Mouse (Mus musculus): ENCODE measurements around the gene Zfp827.
"Not testable (repeated sequence)": the region's sequence is repeated elsewhere in the genome, so short reads cannot be mapped to it uniquely, and the experiment has no call there.

Zfp827 gene

GRCm38 (mm10) chr8:79111461-79111860, 83.2 kb downstream of the Zfp827 start:
- DNase-seq (ENCODE audit: low spot score in 2 of 2) = no peak

DNA sequence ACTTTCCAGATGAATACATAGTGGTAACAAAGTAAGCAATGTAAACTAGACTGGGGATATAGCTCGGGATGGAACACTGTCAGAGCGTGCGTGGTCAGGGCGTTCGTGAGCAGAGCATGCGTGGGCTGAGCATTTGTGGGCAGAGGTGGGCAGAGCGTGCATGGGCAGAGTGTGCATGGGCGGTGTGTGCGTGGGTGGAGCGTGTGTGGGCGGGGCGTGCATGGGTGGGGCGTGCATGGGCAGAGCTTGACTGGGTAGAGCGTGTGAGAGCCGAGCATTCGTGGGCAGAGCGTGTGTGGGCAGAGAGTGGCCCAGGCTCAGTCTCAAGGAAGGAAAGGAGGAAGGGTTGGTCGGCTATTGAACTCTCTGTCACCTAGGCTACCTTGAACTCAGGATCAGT, 84.2 kb downstream of the Zfp827 start:
- no peak for DNase-seq (ENCODE audit: low spot score in 2 of 2)

GRCm38 (mm10) chr8:79113533-79113932, 85.3 kb downstream of the Zfp827 start:
- DNase-seq (ENCODE audit: low spot score in 2 of 2) = no peak

DNA sequence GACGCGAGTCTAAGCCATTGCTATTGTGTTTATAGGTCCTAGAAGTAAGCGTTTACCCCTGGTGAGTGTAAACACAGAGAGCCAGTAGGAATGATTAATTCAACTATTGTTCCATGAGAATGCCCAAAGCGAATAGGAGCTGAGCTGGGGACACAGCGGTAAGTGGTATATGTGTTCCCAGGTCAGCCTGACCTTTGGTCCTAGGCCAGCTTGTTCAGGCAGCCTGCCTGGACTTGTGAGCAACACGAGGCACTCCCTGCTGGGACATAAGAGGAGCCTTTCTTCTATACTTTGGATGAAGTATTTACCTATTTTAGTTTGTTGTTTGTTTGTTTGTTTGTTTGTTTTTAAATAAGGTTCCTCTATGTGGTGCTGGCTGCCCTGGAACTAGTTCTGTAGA, 86.3 kb downstream of the Zfp827 start:
- DNase-seq (ENCODE audit: low spot score in 2 of 2) = peak in 1 of 2 experiments; percentile 58

DNA sequence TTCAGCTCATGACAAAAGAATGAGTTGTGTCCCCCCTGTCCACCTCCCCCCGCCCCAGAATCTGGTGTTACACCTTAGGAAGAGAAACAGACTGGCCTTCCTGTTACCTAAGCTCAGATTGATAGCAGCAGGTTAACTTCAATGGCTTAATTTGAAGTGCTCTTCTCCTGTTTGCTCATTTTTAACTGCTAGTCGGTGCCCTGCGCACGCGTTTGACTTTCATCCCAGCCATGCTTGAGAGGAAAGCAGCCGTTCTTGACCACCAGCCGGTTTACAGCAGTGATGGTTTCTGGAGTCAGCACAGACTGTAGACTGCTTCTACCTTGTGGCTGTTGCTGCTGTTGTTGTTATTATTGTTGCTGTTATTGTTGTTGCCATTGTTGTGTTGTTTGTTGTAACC, 88.2 kb downstream of the Zfp827 start:
- DNase-seq (ENCODE audit: low spot score in 2 of 2) = no peak

GRCm38 (mm10) chr8:79117711-79118110, 89.5 kb downstream of the Zfp827 start:
- no peak for DNase-seq (ENCODE audit: low spot score in 2 of 2)

- DNase-seq (ENCODE audit: low spot score in 2 of 2) = no peak
These were observed 93.4 kb downstream of the Zfp827 start for GRCm38 (mm10) chr8:79121614-79122013.

DNA sequence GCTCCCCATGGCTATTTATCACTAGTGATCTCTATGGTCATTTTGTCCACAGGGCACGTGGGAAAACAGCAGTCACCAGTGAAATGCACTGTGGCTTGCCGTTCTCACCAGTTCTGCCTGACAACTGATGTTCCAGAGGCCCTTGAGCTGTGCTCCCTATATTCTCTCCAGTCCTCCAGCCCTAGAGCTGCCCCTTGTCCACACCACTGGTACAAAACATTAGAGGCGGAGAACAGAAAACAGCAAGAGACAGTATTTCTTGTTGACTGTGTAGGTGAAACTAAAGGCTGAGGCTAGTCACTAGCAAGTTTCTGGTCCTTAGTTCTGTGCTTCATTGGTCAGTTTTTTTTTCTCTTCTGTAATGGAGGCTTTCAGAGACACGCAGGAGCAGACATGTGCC, 96.0 kb downstream of the Zfp827 start:
- DNase-seq (ENCODE audit: low spot score in 2 of 2) = no peak

DNA sequence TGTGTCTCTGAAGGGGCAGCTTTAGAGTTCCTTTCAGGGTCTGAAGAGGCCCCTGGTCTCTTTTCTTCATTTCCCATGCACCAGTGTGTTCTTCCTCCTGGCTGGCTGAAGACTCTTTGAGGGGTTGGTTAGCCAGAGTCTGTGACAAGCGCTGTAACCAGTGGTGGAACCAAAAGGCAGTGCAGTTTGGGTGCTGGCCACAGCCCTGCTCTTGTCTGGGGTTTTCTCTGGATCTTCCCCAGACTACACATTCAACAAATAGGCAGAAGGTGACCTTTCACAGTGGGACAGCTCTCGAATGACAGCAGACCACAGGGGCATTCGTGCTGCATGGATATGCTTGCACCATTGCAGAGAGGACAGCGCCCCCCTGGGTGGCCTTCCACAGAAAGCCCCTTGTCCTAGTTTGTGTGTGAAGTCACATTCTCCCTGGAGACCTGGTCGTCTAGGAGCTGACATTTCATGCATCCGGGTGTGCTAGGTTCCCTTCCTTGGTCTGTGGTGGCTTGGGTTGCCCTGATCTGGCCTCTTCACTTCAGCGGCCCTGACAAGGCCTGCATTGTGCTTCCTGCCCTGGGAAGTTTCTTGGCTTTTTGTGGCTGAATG, 99.1 kb downstream of the Zfp827 start:
- DNase-seq (ENCODE audit: low spot score in 2 of 2) = no peak

DNA sequence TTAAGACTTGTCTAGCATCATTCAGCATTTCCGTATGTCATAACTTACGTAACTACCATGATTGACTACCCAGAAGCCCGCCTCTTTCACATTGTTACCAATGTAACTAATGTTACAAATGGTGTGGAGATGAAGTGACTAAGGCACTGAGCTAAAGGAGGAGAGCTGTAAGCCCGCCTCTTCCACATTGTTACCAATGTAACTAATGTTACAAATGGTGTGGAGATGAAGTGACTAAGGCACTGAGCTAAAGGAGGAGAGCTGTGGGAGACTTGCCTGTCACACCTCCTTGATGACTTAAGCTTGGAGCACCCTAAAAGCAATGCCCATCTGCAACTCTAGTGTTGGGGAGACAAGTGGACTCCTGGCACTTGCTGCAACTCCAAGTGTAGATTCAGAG, 100.3 kb downstream of the Zfp827 start:
- not testable (repeated sequence) for DNase-seq (ENCODE audit: low spot score in 2 of 2)

DNA sequence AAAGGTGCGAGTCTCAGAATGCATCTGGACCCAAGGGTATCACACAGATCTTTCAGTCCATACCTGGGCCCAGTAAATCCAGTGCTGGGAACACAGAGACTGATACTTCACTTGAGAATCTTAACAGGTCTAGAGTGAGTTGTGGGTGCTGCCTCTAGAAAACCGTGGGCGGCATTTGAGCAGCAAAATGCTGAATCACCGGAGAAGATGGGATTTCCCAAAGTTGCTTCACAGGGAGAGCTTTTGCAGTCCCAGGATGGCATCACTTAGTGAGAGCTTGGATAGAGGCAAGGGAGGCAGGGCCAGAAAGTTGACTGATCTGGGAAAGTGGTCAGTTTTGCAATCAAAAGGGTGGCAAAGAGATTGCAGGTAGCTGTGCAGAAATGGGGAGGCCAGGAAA, 111.4 kb downstream of the Zfp827 start:
- DNase-seq (ENCODE audit: low spot score in 2 of 2) = no peak

DNA sequence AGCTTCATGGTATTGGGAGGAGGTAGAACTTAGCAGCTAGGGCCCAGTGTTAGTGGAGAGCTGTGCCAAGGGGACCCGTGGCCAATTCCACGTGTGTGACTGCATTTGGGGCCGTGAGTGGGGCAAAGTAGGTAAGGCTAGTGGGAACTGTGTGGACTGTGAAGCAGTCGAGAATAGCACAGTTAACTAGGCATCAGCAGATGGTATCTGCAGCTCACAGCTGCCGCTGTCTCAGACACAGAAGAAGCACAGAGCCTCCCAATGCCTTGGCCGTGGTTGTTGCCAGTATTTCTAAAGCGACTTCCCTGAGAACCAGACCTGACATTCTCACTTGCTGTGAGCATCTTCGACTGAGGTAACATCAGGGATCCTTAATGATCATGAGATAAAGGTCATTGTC, 112.7 kb downstream of the Zfp827 start:
- no peak for DNase-seq (ENCODE audit: low spot score in 2 of 2)

DNA sequence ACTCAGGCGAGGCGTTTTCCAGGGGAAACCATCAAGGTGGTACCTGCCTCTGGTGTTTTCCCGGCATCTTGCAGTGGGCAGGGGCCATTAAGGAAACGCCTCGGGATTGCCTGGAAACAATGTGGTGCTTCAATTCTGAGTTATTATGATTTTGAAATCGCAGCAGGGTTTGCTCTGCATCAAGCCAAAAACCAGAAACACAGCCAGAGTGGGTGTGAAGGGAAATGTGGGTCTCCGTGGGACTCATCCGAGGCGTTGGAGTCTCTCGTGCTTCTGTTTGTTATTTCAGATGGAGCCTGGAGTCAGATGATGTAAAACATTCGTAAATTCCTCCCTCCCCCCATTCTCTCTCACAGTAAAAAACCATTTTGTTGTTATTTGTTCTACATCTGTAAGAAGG, 113.4 kb downstream of the Zfp827 start:
- DNase-seq (ENCODE audit: low spot score in 2 of 2) = no peak

DNA sequence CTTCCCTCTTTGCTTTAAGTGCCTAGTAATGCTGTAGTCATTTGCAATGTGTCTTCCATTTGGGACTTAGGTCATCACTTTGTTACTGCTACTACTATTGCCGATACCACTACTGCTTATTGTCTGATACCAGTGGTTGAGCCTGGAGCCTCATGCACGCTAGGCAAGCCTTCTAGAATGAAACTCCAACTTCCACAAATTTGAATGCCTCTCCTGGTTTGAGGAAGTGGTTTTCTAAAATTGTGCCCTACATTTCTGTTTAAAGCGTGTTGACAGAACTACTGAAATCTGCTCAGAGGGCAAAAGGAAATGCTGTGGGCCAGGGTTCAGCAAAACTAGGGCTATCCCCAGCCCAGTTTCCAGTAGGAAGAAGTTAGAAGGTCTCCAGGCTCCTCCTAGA, 115.5 kb downstream of the Zfp827 start:
- DNase-seq (ENCODE audit: low spot score in 2 of 2) = no peak

GRCm38 (mm10) chr8:79145210-79145609, 117.0 kb downstream of the Zfp827 start:
- no peak for DNase-seq (ENCODE audit: low spot score in 2 of 2)

DNA sequence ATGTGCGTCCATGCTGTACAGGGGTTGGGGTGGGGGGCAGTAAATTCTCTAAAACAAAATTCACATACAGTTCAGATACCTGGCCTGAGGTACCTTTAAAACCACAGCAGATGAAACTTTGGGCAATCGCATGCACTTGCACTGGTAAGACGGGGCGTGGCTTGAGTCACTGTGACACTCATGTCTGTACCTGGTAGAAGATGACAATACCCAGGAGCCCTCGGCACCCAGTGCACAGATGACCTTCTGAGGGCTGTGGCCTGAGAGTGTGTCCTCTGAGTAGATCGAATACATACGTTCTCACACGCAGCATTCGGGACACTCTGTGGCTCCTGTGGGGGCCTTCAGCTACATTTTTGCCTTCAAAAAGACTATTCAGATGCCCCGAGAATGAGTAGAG, 117.4 kb downstream of the Zfp827 start:
- DNase-seq (ENCODE audit: low spot score in 2 of 2) = no peak

DNA sequence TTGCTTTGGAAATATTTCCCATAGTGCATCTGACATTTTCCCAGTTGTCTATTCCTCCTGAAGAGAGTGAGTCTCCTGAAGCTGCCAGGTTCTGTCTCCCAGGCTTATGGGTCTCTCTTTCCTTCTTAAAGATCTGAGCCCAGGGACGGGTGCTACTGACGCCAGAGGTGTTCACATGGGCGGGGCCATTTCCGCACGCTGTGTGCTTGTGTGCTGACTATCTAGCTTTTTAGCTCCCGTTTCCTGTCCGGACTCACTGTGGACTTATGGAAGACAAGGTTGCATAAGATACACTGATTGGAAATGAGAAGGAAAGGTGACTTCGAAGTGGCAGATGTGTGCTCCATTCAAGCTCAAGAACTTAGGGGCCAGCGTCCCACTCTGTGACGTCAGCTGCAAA, 120.6 kb downstream of the Zfp827 start:
- no peak for DNase-seq (ENCODE audit: low spot score in 2 of 2)

- no peak for DNase-seq (ENCODE audit: low spot score in 2 of 2)
These were observed 121.6 kb downstream of the Zfp827 start for GRCm38 (mm10) chr8:79149880-79150279.

DNA sequence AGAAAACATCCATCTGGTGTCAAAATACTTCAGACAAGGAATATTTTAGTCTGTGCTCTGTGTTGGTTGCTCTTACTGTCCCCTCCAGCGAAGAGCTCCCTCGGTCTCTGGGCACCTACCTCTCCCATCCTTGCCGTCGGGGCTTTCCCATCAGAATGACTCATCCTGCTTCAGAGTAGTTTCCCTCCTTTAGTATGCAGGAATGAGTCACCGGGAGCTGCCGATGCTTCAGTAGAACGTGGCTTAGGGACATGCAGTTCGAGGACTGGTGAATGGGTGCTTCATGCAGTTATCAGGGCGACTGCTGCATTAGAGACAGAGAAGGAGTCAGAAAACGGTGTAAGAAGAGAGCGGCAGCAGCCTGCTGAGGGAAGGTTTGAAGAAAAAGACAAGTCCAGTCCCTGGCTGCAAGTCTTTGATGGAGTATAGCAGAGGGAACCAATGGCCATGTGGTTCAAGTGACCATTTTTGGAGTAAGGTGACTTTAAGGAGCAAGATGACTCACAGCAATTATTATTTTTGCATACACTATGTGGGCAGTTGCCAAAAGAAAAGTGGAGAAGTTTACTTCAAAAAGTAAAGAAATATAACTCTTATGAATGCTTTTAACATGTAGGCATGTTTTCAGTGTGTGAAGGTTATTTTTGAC, 122.4 kb downstream of the Zfp827 start:
- DNase-seq (ENCODE audit: low spot score in 2 of 2) = no peak

DNA sequence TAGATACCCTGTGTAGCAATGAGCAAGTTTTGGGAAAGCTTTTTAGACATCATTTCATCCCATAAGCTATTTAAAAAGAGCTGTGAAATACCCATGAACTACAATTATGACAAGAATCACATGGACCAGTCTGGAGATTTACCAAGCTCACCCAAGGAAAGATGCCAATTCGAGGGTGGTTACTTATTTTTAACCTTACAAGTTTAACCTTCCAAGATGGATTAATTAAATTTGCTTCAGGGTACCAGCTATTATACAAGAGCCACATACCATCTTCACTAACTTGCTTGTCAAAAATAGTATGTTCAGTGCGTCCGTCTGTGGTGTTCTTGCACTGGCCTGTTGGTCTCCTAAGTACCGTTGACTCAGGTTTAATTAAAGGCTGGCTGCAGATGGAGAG, 123.4 kb downstream of the Zfp827 start:
- DNase-seq (ENCODE audit: low spot score in 2 of 2) = no peak

DNA sequence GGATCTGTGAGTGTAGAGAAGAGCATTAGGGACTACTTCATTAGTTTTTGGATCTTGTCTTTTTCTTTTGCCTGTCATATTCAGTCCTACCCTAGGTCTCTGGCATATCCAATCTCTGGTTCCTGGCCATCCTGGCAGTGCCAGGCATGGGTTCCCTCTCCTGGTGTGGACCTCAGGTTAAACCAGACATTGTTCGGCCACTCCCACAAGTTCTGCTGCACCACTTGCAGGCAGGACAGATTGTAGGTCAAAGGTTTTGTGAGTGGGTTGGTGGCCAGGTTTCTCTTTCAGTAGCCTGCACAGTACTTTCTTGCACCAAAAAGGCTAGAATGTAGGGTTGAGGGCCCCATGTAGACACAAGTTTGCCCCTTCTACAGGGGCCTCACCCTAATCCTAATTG, 125.0 kb downstream of the Zfp827 start:
- DNase-seq (ENCODE audit: low spot score in 2 of 2) = no peak

GRCm38 (mm10) chr8:79153637-79154036, 125.4 kb downstream of the Zfp827 start:
- DNase-seq (ENCODE audit: low spot score in 2 of 2) = no peak

DNA sequence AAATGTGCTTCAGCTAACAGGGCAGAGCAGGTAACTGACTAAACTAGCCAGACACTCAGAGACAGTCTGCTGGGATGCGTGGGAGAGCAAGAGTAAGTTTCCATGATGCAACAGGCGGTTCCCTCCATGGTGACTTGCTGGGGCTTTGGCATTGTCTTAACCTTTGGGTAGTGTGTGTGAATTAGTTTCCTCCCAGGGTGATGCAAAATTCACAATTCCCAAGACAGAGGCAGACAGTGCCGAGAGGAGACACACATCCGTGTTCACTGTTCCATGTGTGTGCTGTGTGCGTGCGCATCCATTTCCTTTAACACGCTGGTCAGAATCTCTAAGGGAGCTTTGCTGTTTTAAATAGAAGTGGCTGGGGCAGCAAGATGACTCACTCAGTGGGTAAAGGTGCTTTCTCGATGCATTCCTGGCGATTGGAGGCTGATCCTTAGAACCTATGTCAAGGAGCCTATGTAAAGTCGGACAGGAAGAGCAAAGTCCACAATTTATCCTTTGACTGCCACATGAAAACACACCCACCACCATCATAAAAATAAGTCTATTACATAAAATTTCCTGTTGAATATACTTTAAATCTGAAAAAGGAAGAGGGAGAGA, 127.4 kb downstream of the Zfp827 start:
- no peak for DNase-seq (ENCODE audit: low spot score in 2 of 2)

DNA sequence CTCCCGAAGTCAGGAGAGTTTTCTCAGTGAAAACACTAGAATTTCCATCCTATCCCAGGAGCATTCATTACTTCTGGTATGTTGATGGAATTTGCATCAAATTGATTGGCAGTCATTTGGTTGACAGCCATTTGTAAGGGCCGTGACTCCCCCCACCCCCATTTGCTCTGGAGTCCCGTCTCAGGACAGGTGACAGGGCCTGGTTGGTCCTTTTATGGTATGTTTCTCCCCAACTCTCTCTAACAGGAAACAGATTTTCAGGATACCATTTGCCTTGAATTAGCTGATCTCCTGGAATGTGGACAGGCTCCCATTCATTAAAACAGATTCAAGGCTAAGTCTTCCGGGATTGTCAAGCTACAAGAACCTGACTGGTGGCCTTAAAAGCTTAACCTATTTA, 129.1 kb downstream of the Zfp827 start:
- DNase-seq (ENCODE audit: low spot score in 2 of 2) = no peak

Data from urinary bladder, postnatal 36 days (tissue).